Mouse (Mus musculus): ENCODE results near the gene Wt1.

Gene Wt1

GRCm38 (mm10) chr2:105126279-105126678 lies at the start of gene Wt1:
Gene Wt1 (plus strand): TSS chr2:105126529.
- DNase-seq (ENCODE audit: low read depth), result no peak

- no peak for DNase-seq (ENCODE audit: low read depth)
Measured at GRCm38 (mm10) chr2:105077151-105077550, 49.2 kb upstream of the Wt1 start.

DNA sequence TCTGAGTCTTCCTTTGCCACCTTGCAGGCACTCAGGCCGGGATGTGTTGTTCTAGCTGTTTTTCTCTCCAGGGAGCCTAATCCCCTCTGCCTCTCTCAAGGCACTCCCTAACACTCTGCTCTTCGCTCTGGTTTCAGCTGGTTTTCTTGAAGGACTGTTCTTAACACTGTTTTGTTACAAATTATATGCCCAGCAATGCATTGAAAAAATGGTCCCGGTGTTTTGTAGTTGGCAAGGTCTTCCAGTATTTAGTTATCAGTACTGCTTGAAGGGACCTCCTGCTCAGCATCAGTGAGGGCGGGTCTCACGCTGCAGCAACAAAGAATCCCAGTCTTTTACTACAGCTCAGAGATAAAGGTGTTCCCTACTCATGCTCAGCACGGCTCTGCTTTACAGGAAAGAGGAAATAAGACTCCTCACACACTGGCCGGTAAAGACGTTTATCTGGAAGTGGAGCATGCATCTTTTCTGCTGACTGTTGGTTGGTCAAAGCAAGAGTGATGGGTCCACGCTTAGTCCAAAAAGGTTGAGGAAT lies 44.0 kb upstream of the Wt1 start:
- no peak for DNase-seq (ENCODE audit: low read depth)

DNA sequence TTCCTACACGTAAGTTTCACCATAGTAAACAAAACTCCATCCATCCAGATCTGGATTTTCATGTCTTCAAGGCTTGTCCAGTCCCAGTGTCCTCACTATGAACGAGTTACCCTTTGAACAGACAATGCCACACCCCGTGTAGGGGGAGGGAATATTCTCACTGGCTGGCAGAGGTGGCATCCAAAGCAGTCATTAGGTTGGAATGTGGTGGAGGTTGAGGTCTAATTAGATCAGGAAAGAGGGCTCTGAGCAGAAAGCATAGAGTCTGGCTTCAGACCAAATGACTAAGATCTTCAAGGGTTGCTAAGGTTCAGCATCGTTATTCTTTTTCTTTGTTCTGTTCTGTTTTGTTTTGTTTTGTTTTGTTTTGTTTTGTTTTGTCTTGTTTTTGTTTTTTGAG lies 42.3 kb upstream of the Wt1 start:
- no peak for DNase-seq (ENCODE audit: low read depth)

DNA sequence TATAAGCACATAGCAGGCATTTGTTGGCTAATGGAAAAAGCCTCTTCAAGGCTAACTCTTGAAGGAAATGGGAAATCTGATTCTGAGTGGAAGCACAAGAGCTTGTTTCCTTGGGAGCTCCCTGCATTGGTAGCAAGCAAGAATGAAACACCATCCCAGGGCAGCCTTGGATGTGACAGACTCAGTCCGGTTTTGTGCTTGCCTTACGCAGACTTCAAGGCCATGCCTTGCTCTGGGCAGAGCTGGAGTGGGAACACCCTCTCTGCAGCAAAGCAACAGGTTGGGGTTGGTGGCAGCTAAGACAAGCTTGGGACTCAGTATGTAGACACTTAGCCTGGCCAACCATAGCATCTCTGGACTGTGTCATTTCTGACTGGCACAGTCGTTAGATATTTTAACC lies 40.2 kb upstream of the Wt1 start:
- DNase-seq (ENCODE audit: low read depth), result no peak

GRCm38 (mm10) chr2:105088005-105088404 lies 38.3 kb upstream of the Wt1 start:
- no peak for DNase-seq (ENCODE audit: low read depth)

GRCm38 (mm10) chr2:105089083-105089482 lies 37.2 kb upstream of the Wt1 start:
- DNase-seq (ENCODE audit: low read depth), result no peak

GRCm38 (mm10) chr2:105089581-105090508 lies 36.5 kb upstream of the Wt1 start:
- no peak for DNase-seq (ENCODE audit: low read depth)

DNA sequence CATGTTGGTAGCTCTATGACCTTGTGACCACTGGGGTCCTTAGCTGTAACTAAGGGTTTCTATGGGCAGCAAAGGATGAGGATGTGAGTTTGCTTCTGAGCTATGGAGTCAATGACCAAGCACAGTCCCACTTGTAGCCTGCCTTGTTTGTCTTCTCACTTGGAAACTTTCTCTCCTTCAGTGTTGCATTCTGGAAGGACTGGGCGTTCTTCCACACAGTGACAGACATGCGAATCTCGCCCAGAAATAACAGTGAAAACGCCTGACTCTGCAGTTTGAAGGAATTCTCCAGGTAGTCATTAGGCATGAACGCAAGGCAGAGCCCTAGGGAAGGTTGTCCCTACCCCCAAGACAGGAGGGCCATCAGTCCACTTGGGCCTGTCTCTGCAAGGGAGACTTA lies 35.3 kb upstream of the Wt1 start:
- no peak for DNase-seq (ENCODE audit: low read depth)

DNA sequence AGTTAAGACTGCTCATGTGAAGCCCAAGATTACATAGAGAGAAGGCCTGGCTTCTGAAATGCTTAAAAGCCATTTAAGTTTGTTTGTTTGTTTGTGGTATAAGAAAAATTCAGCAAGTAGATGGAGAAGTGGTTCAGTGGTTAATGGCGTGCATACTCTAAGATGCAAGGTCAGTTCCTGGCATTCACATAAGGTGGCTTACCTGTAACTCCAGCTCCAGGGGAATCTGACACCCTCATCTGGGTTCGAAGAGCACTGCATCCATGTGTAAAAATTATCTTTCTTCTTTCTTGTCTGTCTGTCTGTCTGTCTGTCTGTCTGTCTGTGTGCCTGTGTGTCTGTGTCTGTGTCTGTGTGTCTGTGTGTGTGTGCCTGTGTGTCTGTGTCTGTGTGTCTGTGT lies 34.6 kb upstream of the Wt1 start, which contains the start of gene Gm11060:
Gene Gm11060, plus strand, starts transcription at position 301 of the 400 bp plus-strand sequence.
- no peak for DNase-seq (ENCODE audit: low read depth)

- no peak for DNase-seq (ENCODE audit: low read depth)
Measured at GRCm38 (mm10) chr2:105097294-105097953, 28.9 kb upstream of the Wt1 start.

- no peak for DNase-seq (ENCODE audit: low read depth)
Measured at GRCm38 (mm10) chr2:105099410-105099809, 26.9 kb upstream of the Wt1 start.

GRCm38 (mm10) chr2:105100541-105100940 lies 25.8 kb upstream of the Wt1 start:
- no peak for DNase-seq (ENCODE audit: low read depth)

- DNase-seq (ENCODE audit: low read depth), result peak; percentile 4
Measured at GRCm38 (mm10) chr2:105108703-105109158, 17.6 kb upstream of the Wt1 start.

DNA sequence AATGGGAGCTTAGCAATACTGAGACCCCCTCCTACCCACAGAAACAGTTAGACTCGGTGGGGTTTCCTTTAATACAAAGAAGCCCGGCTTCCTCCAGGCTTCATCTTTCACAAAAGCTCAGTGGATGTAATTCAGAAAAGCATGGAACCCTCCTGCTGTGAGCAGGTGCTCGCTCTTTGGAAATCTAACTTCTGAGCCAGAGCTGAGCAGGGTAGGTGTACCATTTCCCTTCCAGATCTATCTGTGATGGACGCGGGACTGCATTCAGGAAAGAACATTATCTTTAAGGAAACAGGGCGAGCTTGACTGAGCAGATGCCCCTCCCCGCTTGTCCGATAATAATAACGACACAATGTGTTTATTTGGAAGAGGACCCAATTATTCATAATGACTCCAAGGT lies 12.3 kb upstream of the Wt1 start:
- no peak for DNase-seq (ENCODE audit: low read depth)

DNA sequence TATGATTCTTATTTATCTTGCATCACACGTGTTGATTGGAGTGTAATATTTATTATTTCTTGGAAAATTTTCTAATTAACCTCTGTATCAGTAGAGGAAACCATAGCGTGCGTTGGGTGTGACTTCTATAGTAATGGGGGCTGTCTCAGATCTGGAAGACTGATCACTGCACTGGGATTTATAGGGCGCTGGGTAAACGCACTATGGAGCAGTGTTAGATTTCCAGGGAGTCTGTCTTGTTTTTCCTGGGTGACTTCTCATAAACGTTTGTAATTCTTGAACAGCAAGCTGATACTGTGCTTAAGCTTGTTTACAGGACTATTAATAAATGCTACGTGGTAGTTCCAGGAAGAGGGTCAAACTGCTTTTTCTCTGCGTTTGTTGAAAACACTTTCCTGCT lies 8.7 kb upstream of the Wt1 start:
- DNase-seq (ENCODE audit: low read depth), result no peak

GRCm38 (mm10) chr2:105122216-105122615 lies 4.1 kb upstream of the Wt1 start:
- DNase-seq (ENCODE audit: low read depth), result no peak

GRCm38 (mm10) chr2:105122886-105123285 lies 3.4 kb upstream of the Wt1 start:
- DNase-seq (ENCODE audit: low read depth), result no peak

- DNase-seq (ENCODE audit: low read depth), result no peak
Measured at GRCm38 (mm10) chr2:105123431-105123830, 2.9 kb upstream of the Wt1 start.

DNA sequence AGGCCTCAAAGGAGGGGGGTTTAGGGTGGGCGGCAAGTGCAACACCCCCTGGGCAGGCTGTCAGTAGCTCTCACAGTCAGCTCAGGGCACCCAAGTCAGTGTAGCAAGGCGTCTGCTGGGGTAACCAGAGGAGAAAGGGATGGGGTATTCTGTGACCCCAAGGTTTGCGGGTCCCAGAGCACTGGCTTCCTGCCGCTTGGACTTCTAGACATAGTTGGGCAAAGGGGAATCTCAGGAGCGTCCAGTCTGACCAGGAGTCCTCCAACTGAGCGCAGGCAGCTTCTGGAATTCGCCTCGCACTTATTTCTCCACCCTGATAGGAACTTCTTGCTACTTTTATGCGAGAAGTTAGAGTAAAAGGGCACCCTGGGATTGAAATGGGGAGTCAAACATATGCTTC lies 2.4 kb upstream of the Wt1 start:
- DNase-seq (ENCODE audit: low read depth), result no peak

DNA sequence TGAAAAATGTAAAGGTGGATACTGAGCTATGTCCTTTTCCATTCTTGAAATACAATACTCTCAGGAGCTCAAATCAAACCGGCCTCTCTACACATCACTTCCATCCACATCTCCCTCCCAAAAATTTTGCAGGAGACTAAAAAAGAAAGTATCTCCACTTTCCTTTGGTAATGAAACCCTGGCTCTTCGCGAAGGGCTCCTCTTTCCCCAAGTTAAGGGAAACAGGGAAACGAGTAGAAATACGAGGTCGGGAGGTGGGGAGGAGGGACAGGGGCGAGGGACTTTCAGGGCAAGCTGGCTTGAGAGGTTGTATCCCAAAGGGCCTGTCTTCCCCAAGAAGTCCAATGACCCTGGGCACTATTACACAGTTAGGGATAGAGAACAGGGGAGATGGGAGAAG lies 1.9 kb upstream of the Wt1 start:
- no peak for DNase-seq (ENCODE audit: low read depth)

DNA sequence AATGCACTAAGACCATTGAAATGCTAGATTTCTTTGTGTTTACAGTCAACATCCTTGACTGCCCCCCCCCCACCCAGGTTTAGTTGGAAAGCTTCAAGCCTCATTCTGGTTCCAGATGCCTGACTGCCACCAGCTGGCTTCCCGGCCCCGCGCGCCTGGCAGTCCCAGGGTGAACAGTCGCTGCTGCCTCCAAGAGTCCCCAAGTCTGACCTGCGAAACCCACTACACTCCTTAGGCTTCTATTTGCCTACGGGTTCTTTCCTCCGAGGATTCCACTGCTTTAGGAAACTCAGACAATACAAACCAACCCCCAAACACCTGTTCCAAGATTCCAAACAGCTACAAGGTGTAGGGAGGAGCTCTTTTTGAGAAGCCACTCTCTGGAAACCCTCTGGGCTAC lies 1.1 kb upstream of the Wt1 start:
- DNase-seq (ENCODE audit: low read depth), result no peak

GRCm38 (mm10) chr2:105125641-105126040 lies 688 bp upstream of the Wt1 start:
- no peak for DNase-seq (ENCODE audit: low read depth)
